Mouse (Mus musculus): ENCODE data around the gene Adprm.

DNA sequence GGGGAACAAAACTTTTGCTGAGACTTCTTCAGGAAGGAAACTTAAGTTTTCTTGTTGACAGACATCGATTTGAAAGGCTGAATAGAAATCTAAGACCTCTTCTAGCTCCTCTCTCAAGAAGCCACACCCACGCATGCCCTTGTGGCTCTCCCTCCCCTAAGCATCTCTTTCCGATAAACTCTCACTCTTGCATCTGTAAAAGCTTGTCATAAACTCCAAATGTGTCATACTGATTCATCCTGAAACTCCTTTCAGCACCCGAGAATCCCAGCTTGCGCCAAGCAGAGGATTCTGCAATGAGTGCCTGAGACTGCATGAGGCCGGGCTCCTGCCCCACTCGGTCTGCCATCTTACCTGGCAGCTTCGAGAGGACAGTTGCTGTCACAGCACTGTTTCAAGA lies 3.9 kb downstream of the Adprm start:
- TF ChIP-seq USF1 (IDR thresholded peaks at IDR 0.05; ENCODE audit: low read depth), result no peak
- no peak for TF ChIP-seq CTCF (IDR thresholded peaks at IDR 0.05; ENCODE audit: control insufficient read depth, insufficient read depth, insufficient read length)
- TF ChIP-seq MAX (IDR thresholded peaks at IDR 0.05), result no peak
- no peak for TF ChIP-seq MYOD1 (IDR thresholded peaks at IDR 0.05; ENCODE audit: control insufficient read depth, insufficient read length, low read depth)
- TF ChIP-seq MYOG (IDR thresholded peaks at IDR 0.05; ENCODE audit: control insufficient read depth, extremely low read depth, insufficient read length), result no peak
